Mouse (Mus musculus) CH12.LX (cell line): Measurements from ENCODE around the gene Mthfd2. TPM values are rescaled to one million over a fixed set of nuclear protein-coding genes. Genes with fewer than 3 reads are reported as not detected.

ENCODE experiments used
- DNase-seq: peaks from one replicate; pipeline ENCODE4 v3.0.0-alpha.2; 2013; ENCODE audit errors: extremely low read depth
- H3K27ac ChIP-seq: 2 replicates; pipeline ENCODE4 v1.5.1; 2012; ENCODE audit warnings: low read depth, mild to moderate bottlenecking, control low read depth, moderate library complexity; ENCODE audit not compliant: insufficient read depth
- H3K27me3 ChIP-seq: replicated peaks from 2 replicates; pipeline ENCODE3; 2012; ENCODE audit warnings: inconsistent platforms
- H3K36me3 ChIP-seq, 2 experiments: replicated peaks in 1 of 2; 2 replicates each; pipeline versions ENCODE3 to v1.6.1; 2012; ENCODE audit warnings: inconsistent platforms in 1 of 2, low read length in 1 of 2, mild to moderate bottlenecking in 1 of 2, mixed read lengths in 1 of 2, moderate library complexity in 1 of 2; ENCODE audit not compliant: control insufficient read depth in 1 of 2, insufficient read depth in 1 of 2
- H3K4me1 ChIP-seq, 2 experiments: 2 replicates each; pipeline ENCODE4 v1.6.1; 2012; ENCODE audit warnings: inconsistent platforms in 1 of 2, moderate library complexity in 1 of 2; ENCODE audit not compliant: insufficient read depth in 2 of 2, control insufficient read depth in 1 of 2
- H3K4me2 ChIP-seq: 2 replicates; pipeline ENCODE4 v1.6.1; 2012; ENCODE audit warnings: low read depth, mild to moderate bottlenecking, control low read depth; ENCODE audit not compliant: poor library complexity, insufficient read depth, severe bottlenecking
- H3K4me3 ChIP-seq, 3 experiments: fragments of 150-350 bp in 1 of 3; sonication (generic) in 1 of 3; replicated peaks in 1 of 3; 2 replicates each; pipeline versions ENCODE3 to v1.5.1; 2011 to 2012; ENCODE audit warnings: low read depth in 2 of 3, low read length in 2 of 3, mild to moderate bottlenecking in 2 of 3, moderate library complexity in 2 of 3, control low read depth in 1 of 3, improper control_type of control experiment in 1 of 3, inconsistent platforms in 1 of 3, mixed read lengths in 1 of 3; ENCODE audit not compliant: poor library complexity in 1 of 3
- H3K79me2 ChIP-seq: replicated peaks from 2 replicates; pipeline ENCODE4 v1.6.1; 2012; ENCODE audit warnings: mild to moderate bottlenecking, moderate library complexity; ENCODE audit not compliant: control insufficient read depth, poor library complexity, insufficient read depth, severe bottlenecking; ENCODE audit errors: extremely low read depth
- H3K9ac ChIP-seq: 2 replicates; pipeline ENCODE4 v1.6.1; 2012; ENCODE audit warnings: low read depth, mild to moderate bottlenecking, control low read depth, moderate library complexity; ENCODE audit not compliant: insufficient read depth
- H3K9me3 ChIP-seq: replicated peaks from 2 replicates; pipeline ENCODE3; 2012; ENCODE audit warnings: low read length, inconsistent platforms, mixed read lengths
- CTCF ChIP-seq, 2 experiments: IDR thresholded peaks in 1 of 2; conservative IDR thresholded peaks in 1 of 2; 2 replicates each; pipeline ENCODE4 v1.5.1; 2011 to 2012; ENCODE audit warnings: low read depth in 2 of 2, low read length in 2 of 2, improper control_type of control experiment in 1 of 2, inconsistent platforms in 1 of 2, mild to moderate bottlenecking in 1 of 2, moderate library complexity in 1 of 2
- KAT2A ChIP-seq: IDR thresholded peaks from 2 replicates; pipeline ENCODE4 v1.6.1; 2012; ENCODE audit warnings: low read length, improper control_type of control experiment, inconsistent platforms; ENCODE audit not compliant: insufficient replicate concordance
- MAFK ChIP-seq: IDR thresholded peaks from 2 replicates; pipeline ENCODE4 v1.6.1; 2011; ENCODE audit warnings: low read length, improper control_type of control experiment; ENCODE audit not compliant: insufficient replicate concordance
- MAZ ChIP-seq: IDR thresholded peaks from 2 replicates; pipeline ENCODE4 v1.6.1; 2012; ENCODE audit warnings: low read depth, mild to moderate bottlenecking, inconsistent platforms, low read length, improper control_type of control experiment, moderate library complexity
- NELFE ChIP-seq: IDR thresholded peaks from 2 replicates; pipeline ENCODE4 v1.6.1; 2011; ENCODE audit warnings: low read depth, low read length, improper control_type of control experiment
- POLR2A ChIP-seq: IDR thresholded peaks from 2 replicates; pipeline ENCODE4 v1.6.1; 2011; ENCODE audit warnings: low read depth, mild to moderate bottlenecking, improper control_type of control experiment, low read length
- RAD21 ChIP-seq: IDR thresholded peaks from 2 replicates; pipeline ENCODE4 v1.6.1; 2011; ENCODE audit warnings: low read depth, mild to moderate bottlenecking, low read length, improper control_type of control experiment, moderate library complexity
- SIN3A ChIP-seq: IDR thresholded peaks from 2 replicates; pipeline ENCODE4 v1.6.1; 2012; ENCODE audit warnings: low read length, improper control_type of control experiment, inconsistent platforms
- SMC3 ChIP-seq: IDR thresholded peaks from 2 replicates; pipeline ENCODE4 v1.6.1; 2011; ENCODE audit warnings: low read depth, low read length, improper control_type of control experiment
- USF1 ChIP-seq: IDR thresholded peaks from 2 replicates; pipeline ENCODE4 v1.6.1; 2014; ENCODE audit warnings: low read depth, mild to moderate bottlenecking, inconsistent platforms, low read length, improper control_type of control experiment
- USF2 ChIP-seq: conservative IDR thresholded peaks from 2 replicates; pipeline ENCODE4 v1.6.1; 2011; ENCODE audit warnings: low read depth, low read length, improper control_type of control experiment
- ZC3H11A ChIP-seq: IDR thresholded peaks from 2 replicates; pipeline ENCODE4 v1.6.1; 2012; ENCODE audit warnings: low read depth, mild to moderate bottlenecking, inconsistent platforms, low read length, improper control_type of control experiment
- ZNF384 ChIP-seq: IDR thresholded peaks from 2 replicates; pipeline ENCODE4 v1.6.1; 2012; ENCODE audit warnings: low read depth, low read length, improper control_type of control experiment, inconsistent platforms
- dilution Hi-C: fragments of 300-500 bp; cut with MboI; formaldehyde crosslinking; loops from 2 replicates; pipeline ENCODE4 v1.14.3; 2020; ENCODE audit warnings: low sequenced_read_pairs; ENCODE audit not compliant: extremely low pct_unique_long_range_greater_than_20kb, extremely low pct_ligation_motif_present
- in situ Hi-C: fragments of 300-500 bp; cut with MboI; formaldehyde crosslinking; loops from 3 replicates; pipeline ENCODE4 v1.14.3; 2019; ENCODE audit warnings: low sequenced_read_pairs, low pct_ligation_motif_present, low pct_unique_long_range_greater_than_20kb, mixed read lengths
- polyA plus RNA-seq: library from polyadenylated mRNA; unstranded; fragments of >175 nt; gene quantifications from 2 replicates; pipeline ENCODE4 v1.2.1, GENCODE M21; 2012; ENCODE audit warnings: low read depth; ENCODE audit not compliant: insufficient read length
- total RNA-seq, 2 experiments: library from RNA; depleted of rRNA; stranded (reverse); fragments of 300-350 nt in 1 of 2; fragments of >200 nt in 1 of 2; gene quantifications; 2 replicates each; pipeline ENCODE4 v1.2.3; 2012 to 2014

The Mthfd2 gene
- total and polyA plus RNA-seq, 3 experiments: 286 to 351 (median 327) TPM

DNA sequence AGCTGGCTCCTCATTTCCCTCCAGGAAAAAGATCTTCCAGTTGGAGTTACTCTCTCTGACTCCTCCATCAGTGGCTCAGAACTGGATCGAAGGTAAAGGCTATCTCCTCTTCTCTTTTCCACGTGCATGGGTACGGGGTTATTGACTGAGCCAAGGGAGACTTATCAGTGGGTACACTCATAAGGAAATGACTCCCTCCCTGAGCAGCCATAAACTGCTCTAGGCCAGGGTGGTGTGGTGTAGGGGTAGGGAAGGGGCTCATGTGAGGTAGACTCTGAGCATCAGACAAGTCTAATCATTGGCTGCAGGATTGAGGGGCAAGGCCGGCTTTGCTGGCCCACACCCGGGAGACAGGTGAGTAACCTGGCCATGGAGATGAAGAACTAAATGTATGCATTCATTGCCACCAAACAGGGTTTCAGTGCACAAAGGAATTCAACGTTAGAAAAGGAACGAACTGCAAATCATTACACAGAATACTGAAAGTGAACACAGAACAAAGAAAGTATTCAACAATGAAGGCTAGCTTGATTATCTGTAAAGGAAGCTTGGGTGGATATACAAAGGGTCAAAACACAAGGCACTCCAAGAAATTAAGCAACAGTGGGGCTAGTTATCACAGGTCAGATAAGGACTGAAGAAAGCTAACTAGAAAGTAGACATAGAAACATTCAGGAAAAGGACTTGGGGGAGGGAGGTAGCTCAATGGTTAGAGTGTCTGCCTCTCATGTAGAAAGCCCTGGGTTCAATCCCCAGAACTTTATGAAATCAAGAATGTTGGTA lies 25.1 kb downstream of the Mthfd2 start:
- H3K27ac ChIP-seq: no peak overlapping the region
- no peaks in the 10 kb centered on the region for H3K4me1 ChIP-seq
- H3K9ac ChIP-seq: no peak overlapping the region
- H3K9me3 ChIP-seq: no peaks in the 10 kb centered on the region
- DNase-seq: no peak
- no peak for TF ChIP-seq NELFE
- no peak for TF ChIP-seq POLR2A
- TF ChIP-seq SIN3A: no peak
- no peak for TF ChIP-seq USF1
- no peak for TF ChIP-seq MAZ
- H3K27me3 ChIP-seq: no peaks in the 10 kb centered on the region
- peaks cover 23 to 38% of the 10 kb centered on the region in 2 experiments for H3K36me3 ChIP-seq
- in situ Hi-C loops (no loop called here), dilution Hi-C loops (no loop called here)
- no peaks in the 10 kb centered on the region for H3K79me2 ChIP-seq
- no peak overlapping the region for H3K4me3 ChIP-seq
- no peak overlapping the region for H3K4me2 ChIP-seq

DNA sequence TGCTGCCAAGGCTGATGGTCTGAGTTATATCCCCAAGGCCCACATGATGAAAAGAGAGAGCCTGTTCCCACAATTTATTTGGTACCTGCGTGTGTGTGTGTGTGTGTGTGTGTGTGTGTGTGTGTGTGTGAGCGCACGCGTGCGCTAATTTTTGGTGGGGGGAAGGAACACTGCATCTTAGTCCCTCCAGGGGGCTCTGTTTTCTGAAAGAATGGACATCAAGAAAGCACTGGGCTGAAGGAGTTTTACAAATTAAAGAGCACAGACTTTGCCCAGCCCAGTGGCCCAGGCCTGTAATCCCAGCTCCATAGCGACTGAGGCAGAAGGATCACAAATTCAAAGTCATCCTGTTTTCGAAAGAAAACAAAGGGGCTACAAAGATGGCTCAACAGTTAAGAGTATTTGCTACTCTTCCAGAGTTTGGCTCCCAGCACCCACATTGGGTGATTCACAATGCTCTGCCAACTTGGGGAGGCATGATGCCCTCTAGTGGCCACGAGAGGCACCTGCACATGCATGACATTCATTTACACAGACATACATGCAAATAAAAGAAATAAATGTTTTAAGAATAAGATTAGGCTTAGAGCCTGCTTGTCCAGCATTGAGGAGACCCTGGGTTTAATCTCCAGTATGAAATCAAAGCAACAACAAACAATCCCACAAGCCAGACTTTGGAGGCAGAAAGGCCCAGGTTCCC lies 45.3 kb downstream of the Mthfd2 start:
- in situ Hi-C loops (loop anchor here (25.0 kb wide), 1 partner anchor 293 kb away; no protein-coding TSS in a partner anchor), dilution Hi-C loops (no loop called here)
- peaks cover 0 to 8% of the 10 kb centered on the region in 2 experiments; a peak in 2 of 4 replicates for H3K4me1 ChIP-seq
- H3K9ac ChIP-seq: no peak overlapping the region
- no peaks in the 10 kb centered on the region for H3K79me2 ChIP-seq
- TF ChIP-seq RAD21 (peak; percentile 45), ZNF384 (no peak), SMC3 (peak; percentile 48), CTCF (conservative IDR thresholded peaks at IDR 0.05 in 1 of 2, IDR thresholded peaks at IDR 0.05 in 1 of 2; ENCODE audit: low read depth in 2 of 2, low read length in 2 of 2) (peak; percentile 68 to 70)
- TF ChIP-seq, all 38 proteins: peak for 3
- H3K4me2 ChIP-seq: no peak overlapping the region
- no peak overlapping the region for H3K4me3 ChIP-seq
- H3K9me3 ChIP-seq: peaks cover 9% of the 10 kb centered on the region
- H3K27ac ChIP-seq: no peak overlapping the region
- peaks cover 32% of the 10 kb centered on the region for H3K27me3 ChIP-seq
- no peaks in the 10 kb centered on the region for H3K36me3 ChIP-seq
- peak; percentile 38 for DNase-seq

DNA sequence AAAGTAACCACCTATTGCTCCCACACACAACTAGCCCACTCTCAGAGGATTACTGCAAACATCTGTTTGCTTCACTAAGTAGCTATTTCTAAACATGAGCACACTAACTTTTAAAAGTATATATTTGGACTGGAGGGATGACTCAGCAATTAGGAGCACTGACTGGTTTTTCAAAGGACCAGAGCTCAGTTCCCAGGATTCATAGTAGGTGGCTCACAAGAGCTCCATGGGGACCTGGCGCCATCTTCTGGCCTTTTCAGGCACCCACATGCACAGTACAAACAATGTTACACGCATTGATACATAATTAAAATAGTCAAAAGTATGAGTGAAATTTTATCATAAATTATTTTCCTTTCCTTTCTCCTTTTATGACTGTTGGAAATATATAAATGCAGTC lies 46.8 kb downstream of the Mthfd2 start:
- TF ChIP-seq KAT2A (no peak), USF2 (no peak), POLR2A (no peak), MAZ (no peak), ZC3H11A (no peak), SMC3 (peak; percentile 68), RAD21 (peak; percentile 80), CTCF (conservative IDR thresholded peaks at IDR 0.05 in 1 of 2, IDR thresholded peaks at IDR 0.05 in 1 of 2; ENCODE audit: low read depth in 2 of 2, low read length in 2 of 2) (peak; percentile 42 to 80; a peak in 3 of 4 replicates), MAFK (peak; percentile 67; the same call in 1 of the 2 replicates)
- peak; percentile 49 for DNase-seq
- Histone ChIP-seq H3K79me2 (no peaks in the 10 kb centered on the region), H3K9ac (no peak overlapping the region), H3K4me2 (no peak overlapping the region), H3K4me3 (no peak overlapping the region), H3K36me3 (no peaks in the 10 kb centered on the region), H3K9me3 (peaks cover 9% of the 10 kb centered on the region), H3K27ac (no peak overlapping the region), H3K4me1 (peaks cover under 1 to 8% of the 10 kb centered on the region in 2 experiments), H3K27me3 (peaks cover 24% of the 10 kb centered on the region)
- in situ Hi-C loops (loop anchor here (5.0 to 25.0 kb wide), 2 partner anchors 42 to 292 kb away; no protein-coding TSS in a partner anchor), dilution Hi-C loops (no loop called here)
